Mouse (Mus musculus): Measurements from ENCODE around the gene Ddo. TPM values are rescaled to one million over a fixed set of nuclear protein-coding genes. Genes with fewer than 3 reads are reported as not detected.

The Ddo gene
- total and polyA plus RNA-seq, 2 experiments from 2014 or later: 3.1 to 3.7 TPM

- H3K9ac ChIP-seq: no peak overlapping the region
- WGBS: 28% methylated on average over 6 of the region's 6 CpGs
- DNase-seq (no peak), ATAC-seq (no peak)
- no peak overlapping the region for H3K27ac ChIP-seq (ENCODE audit: low read depth, low read length)
- no peaks in the 10 kb centered on the region for H3K27me3 ChIP-seq (ENCODE audit: insufficient read depth, low read length)
- no peak for TF ChIP-seq CTCF (IDR thresholded peaks at IDR 0.05; ENCODE audit: low read depth)
- H3K4me2 ChIP-seq (ENCODE audit: low read depth): no peak overlapping the region
- H3K9me3 ChIP-seq (ENCODE audit: low read length): no peaks in the 10 kb centered on the region
- no peak overlapping the region for H3K4me3 ChIP-seq (ENCODE audit: low read depth, low read length)
- peaks cover 16% of the 10 kb centered on the region; the same call in 1 of the 2 replicates for H3K4me1 ChIP-seq (ENCODE audit: insufficient read depth)
- no peaks in the 10 kb centered on the region for H3K36me3 ChIP-seq (ENCODE audit: insufficient read depth)
Measured at GRCm38 (mm10) chr10:40724342-40724741, 94.5 kb downstream of the Ddo start.

- Histone ChIP-seq H3K27ac (ENCODE audit: low read depth, low read length) (no peak overlapping the region), H3K4me1 (ENCODE audit: insufficient read depth) (peaks cover 16% of the 10 kb centered on the region; the same call in 1 of the 2 replicates), H3K9me3 (ENCODE audit: low read length) (no peaks in the 10 kb centered on the region), H3K36me3 (ENCODE audit: insufficient read depth) (no peaks in the 10 kb centered on the region), H3K9ac (no peak overlapping the region), H3K4me2 (ENCODE audit: low read depth) (no peak overlapping the region), H3K27me3 (ENCODE audit: insufficient read depth, low read length) (no peaks in the 10 kb centered on the region), H3K4me3 (ENCODE audit: low read depth, low read length) (no peak overlapping the region)
- no peak for ATAC-seq
- WGBS: 40% methylated on average over 4 of the region's 4 CpGs
- peak; percentile 24 for TF ChIP-seq CTCF (IDR thresholded peaks at IDR 0.05; ENCODE audit: low read depth)
- no peak for DNase-seq
Measured at GRCm38 (mm10) chr10:40725066-40725465, 95.3 kb downstream of the Ddo start.

DNA sequence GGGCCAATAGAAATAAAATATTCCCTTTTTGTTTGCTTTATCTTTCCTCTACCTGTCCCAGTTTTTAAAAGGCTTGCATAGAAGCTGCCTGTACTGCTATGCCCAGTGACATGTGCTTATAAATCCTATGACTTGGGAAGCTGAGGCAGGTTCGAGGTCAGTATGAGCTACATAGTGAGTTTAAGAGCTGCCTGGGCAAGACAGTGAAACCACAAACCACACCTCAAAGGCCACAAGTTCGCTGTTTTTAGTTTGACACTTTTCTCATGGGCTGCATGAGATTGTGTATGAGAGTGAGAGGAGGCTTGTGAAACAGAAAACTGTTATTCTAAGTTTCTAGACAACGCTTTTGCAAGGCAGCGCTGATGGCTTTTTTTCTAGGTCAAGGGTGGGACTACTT is 95.7 kb downstream of the Ddo start:
- ATAC-seq (no peak), DNase-seq (no peak)
- H3K9ac ChIP-seq: no peak overlapping the region
- H3K27me3 ChIP-seq (ENCODE audit: insufficient read depth, low read length): no peaks in the 10 kb centered on the region
- no peak for TF ChIP-seq CTCF (IDR thresholded peaks at IDR 0.05; ENCODE audit: low read depth)
- no peaks in the 10 kb centered on the region for H3K9me3 ChIP-seq (ENCODE audit: low read length)
- H3K4me3 ChIP-seq (ENCODE audit: low read depth, low read length): no peak overlapping the region
- H3K27ac ChIP-seq (ENCODE audit: low read depth, low read length): no peak overlapping the region
- no peak overlapping the region for H3K4me2 ChIP-seq (ENCODE audit: low read depth)
- 85% methylated on average over 4 of the region's 4 CpGs for WGBS
- peaks cover 16% of the 10 kb centered on the region; the same call in 1 of the 2 replicates for H3K4me1 ChIP-seq (ENCODE audit: insufficient read depth)
- H3K36me3 ChIP-seq (ENCODE audit: insufficient read depth): no peaks in the 10 kb centered on the region

DNA sequence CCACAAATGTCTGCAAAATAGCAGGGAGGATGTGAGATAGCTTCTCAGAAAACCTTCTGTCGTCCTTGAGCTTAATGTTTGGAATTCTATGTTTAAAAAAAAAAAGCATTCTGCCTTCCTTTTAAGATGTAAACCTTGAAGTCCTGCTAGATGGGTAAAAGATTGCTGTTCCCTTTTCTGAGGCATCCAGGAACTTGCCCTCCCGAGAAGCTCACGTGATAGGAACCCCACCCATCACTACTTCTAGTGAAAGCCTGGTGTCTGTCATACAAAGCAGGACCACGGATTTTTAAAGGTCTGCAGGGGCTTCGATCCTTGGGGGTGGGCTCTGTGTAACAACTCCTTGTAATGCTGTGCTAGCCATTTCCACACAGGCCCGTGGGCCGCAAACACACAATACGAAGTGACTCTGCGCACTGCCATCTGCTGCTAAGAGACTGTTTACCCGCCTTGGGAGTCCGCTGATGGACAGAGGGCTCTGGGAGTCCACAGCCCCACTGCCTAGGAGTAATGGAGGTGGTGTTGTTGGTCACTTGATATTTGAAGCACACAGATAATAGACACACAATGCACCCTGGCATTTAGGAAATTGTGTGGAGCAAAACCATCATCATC is 96.6 kb downstream of the Ddo start:
- TF ChIP-seq CTCF (IDR thresholded peaks at IDR 0.05; ENCODE audit: low read depth): no peak
- WGBS: 45% methylated on average over 11 of the region's 11 CpGs
- Histone ChIP-seq H3K9me3 (ENCODE audit: low read length) (no peaks in the 10 kb centered on the region), H3K9ac (no peak overlapping the region), H3K27me3 (ENCODE audit: insufficient read depth, low read length) (no peaks in the 10 kb centered on the region), H3K36me3 (ENCODE audit: insufficient read depth) (no peaks in the 10 kb centered on the region), H3K27ac (ENCODE audit: low read depth, low read length) (peak overlapping the region; percentile 48; the same call in 1 of the 2 replicates), H3K4me2 (ENCODE audit: low read depth) (no peak overlapping the region; the same call in 1 of the 2 replicates), H3K4me3 (ENCODE audit: low read depth, low read length) (no peak overlapping the region), H3K4me1 (ENCODE audit: insufficient read depth) (peaks cover 16% of the 10 kb centered on the region; the same call in 1 of the 2 replicates)
- ATAC-seq: peak; percentile 29; the same call in 1 of the 2 replicates
- no peak for DNase-seq

- ATAC-seq (peak; percentile 78; the same call in 1 of the 2 replicates), DNase-seq (no peak)
- WGBS: 16% methylated on average over 5 of the region's 5 CpGs
- H3K4me2 ChIP-seq (ENCODE audit: low read depth): no peak overlapping the region
- H3K27me3 ChIP-seq (ENCODE audit: insufficient read depth, low read length): no peaks in the 10 kb centered on the region
- no peaks in the 10 kb centered on the region for H3K9me3 ChIP-seq (ENCODE audit: low read length)
- no peak overlapping the region for H3K4me3 ChIP-seq (ENCODE audit: low read depth, low read length)
- H3K36me3 ChIP-seq (ENCODE audit: insufficient read depth): no peaks in the 10 kb centered on the region
- H3K4me1 ChIP-seq (ENCODE audit: insufficient read depth): peaks cover 16% of the 10 kb centered on the region; the same call in 1 of the 2 replicates
- H3K9ac ChIP-seq: no peak overlapping the region
- TF ChIP-seq CTCF (IDR thresholded peaks at IDR 0.05; ENCODE audit: low read depth): no peak
- peak overlapping the region; percentile 48 for H3K27ac ChIP-seq (ENCODE audit: low read depth, low read length)
Measured at GRCm38 (mm10) chr10:40726989-40727388, 97.2 kb downstream of the Ddo start.

- DNase-seq (no peak), ATAC-seq (no peak)
- H3K9me3 ChIP-seq (ENCODE audit: low read length): no peaks in the 10 kb centered on the region
- no peaks in the 10 kb centered on the region for H3K27me3 ChIP-seq (ENCODE audit: insufficient read depth, low read length)
- no peak overlapping the region for H3K27ac ChIP-seq (ENCODE audit: low read depth, low read length)
- H3K4me3 ChIP-seq (ENCODE audit: low read depth, low read length): no peak overlapping the region
- peaks cover 11% of the 10 kb centered on the region; the same call in 1 of the 2 replicates for H3K4me1 ChIP-seq (ENCODE audit: insufficient read depth)
- no peak overlapping the region for H3K9ac ChIP-seq
- H3K4me2 ChIP-seq (ENCODE audit: low read depth): no peak overlapping the region
- WGBS: 80% methylated on average over 5 of the region's 5 CpGs
- H3K36me3 ChIP-seq (ENCODE audit: insufficient read depth): no peaks in the 10 kb centered on the region
- TF ChIP-seq CTCF (IDR thresholded peaks at IDR 0.05; ENCODE audit: low read depth): no peak
Measured at GRCm38 (mm10) chr10:40730200-40730599, 100.4 kb downstream of the Ddo start.

Other genes with a start within 250 kb of the Ddo start
- not detected in 2 replicates for gene Slc22a16, start 59.7 kb upstream of the Ddo start, total RNA-seq (2014; rRNA removed)
- not detected in 2 replicates for gene Slc22a16, start 59.7 kb upstream of the Ddo start, polyA plus RNA-seq (2015; fragmentation: Nextera tagmentation; extraction: Ambion mirVana)
- gene Mettl24, start 53.3 kb downstream of the Ddo start, total RNA-seq (2014; rRNA removed): 0.85 TPM in 1 of 2 replicates, not detected in the other
- 0.77 and 0.87 TPM in 2 replicates for gene Mettl24, start 53.3 kb downstream of the Ddo start, polyA plus RNA-seq (2015; fragmentation: Nextera tagmentation; extraction: Ambion mirVana)

All from forebrain, postnatal 0 days (tissue).